Mouse (Mus musculus) testis, adult 2 months (tissue): ENCODE data around the gene Tmod3.

Experiments used
- CTCF ChIP-seq: fragments of 200-500 bp; IDR thresholded peaks from 2 replicates; pipeline ENCODE4 v1.5.1; 2012; ENCODE audit warnings: low read depth, mild to moderate bottlenecking, inconsistent platforms, low read length, moderate library complexity; ENCODE audit not compliant: control insufficient read depth, insufficient read depth, insufficient replicate concordance
- POLR2A ChIP-seq: fragments of 200-500 bp; IDR thresholded peaks from 2 replicates; pipeline ENCODE4 v1.6.1; 2012; ENCODE audit warnings: low read depth, mild to moderate bottlenecking, inconsistent platforms, low read length, moderate library complexity; ENCODE audit not compliant: control insufficient read depth

DNA sequence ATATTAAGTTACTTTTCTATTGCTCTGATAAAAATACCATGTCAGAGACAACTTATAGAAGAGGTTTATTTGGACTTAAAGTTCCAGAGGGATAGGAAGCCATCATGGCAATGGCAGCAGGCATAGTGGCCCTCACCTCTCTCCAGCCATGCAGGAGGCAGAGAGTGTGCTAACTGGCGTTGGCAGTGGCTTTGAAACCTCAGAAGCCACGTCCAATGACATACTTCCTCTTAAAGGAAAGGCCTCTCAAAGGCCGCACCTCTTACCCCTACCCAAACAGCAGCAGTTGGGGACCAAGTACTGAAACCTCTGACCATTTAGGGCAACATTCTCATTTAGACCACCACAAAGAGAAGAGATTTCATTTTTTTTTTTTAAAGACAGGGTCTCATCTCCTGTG, 82.2 kb downstream of the Tmod3 start:
- TF ChIP-seq CTCF = no peak
- TF ChIP-seq POLR2A = no peak
